Mouse (Mus musculus) hindbrain, embryonic 12.5 days (tissue): ENCODE results near the gene Myt1l. TPM values are rescaled to one million over a fixed set of nuclear protein-coding genes. Genes with fewer than 3 reads are reported as not detected.

ENCODE experiments used
- ATAC-seq: fragments of 200-750 bp; cut with Nextera tagmentation; 2 replicates; pipeline ENCODE4 v1.8.0; 2017; ENCODE audit warnings: moderate TSS enrichment; ENCODE audit not compliant: low FRiP score
- H3K27ac ChIP-seq: fragments of 300-500 bp; sonication (generic); 2 replicates; pipeline ENCODE4 v1.5.1; 2016; ENCODE audit warnings: mild to moderate bottlenecking
- H3K27me3 ChIP-seq: fragments of 300-500 bp; sonication (generic); 2 replicates; pipeline ENCODE4 v1.6.1; 2016; ENCODE audit warnings: mild to moderate bottlenecking
- H3K36me3 ChIP-seq: fragments of 300-500 bp; sonication (generic); 2 replicates; pipeline ENCODE4 v1.6.1; 2016; ENCODE audit warnings: mild to moderate bottlenecking
- H3K4me1 ChIP-seq: fragments of 300-500 bp; sonication (generic); 2 replicates; pipeline ENCODE4 v1.6.1; 2016
- H3K4me2 ChIP-seq: fragments of 300-500 bp; sonication (generic); replicated peaks from 2 replicates; pipeline ENCODE4 v1.6.1; 2016; ENCODE audit warnings: mild to moderate bottlenecking
- H3K4me3 ChIP-seq: fragments of 300-500 bp; sonication (generic); 2 replicates; pipeline ENCODE4 v1.5.1; 2016; ENCODE audit warnings: mild to moderate bottlenecking
- H3K9ac ChIP-seq: fragments of 300-500 bp; sonication (generic); 2 replicates; pipeline ENCODE4 v1.6.1; 2016; ENCODE audit warnings: mild to moderate bottlenecking, moderate library complexity
- H3K9me3 ChIP-seq: fragments of 300-500 bp; sonication (generic); replicated peaks from 2 replicates; pipeline ENCODE4 v1.6.1; 2016; ENCODE audit warnings: mild to moderate bottlenecking
- WGBS: fragments of 180-500 bp; shearing (Covaris S2); methylation state at CpG from one replicate; pipeline ENCODE4 v1.1.7; 2016; 5-methylcytosine and 5-hydroxymethylcytosine counted together
- polyA plus RNA-seq: library from polyadenylated mRNA; unstranded; fragments of >200 nt; fragmentation: Nextera tagmentation; extraction: Ambion mirVana; gene quantifications from 2 replicates; pipeline ENCODE4 v1.2.1, GENCODE M21; 2016

The Myt1l gene
- polyA plus RNA-seq, 1 experiment from 2014 or later: 58.2 TPM

DNA sequence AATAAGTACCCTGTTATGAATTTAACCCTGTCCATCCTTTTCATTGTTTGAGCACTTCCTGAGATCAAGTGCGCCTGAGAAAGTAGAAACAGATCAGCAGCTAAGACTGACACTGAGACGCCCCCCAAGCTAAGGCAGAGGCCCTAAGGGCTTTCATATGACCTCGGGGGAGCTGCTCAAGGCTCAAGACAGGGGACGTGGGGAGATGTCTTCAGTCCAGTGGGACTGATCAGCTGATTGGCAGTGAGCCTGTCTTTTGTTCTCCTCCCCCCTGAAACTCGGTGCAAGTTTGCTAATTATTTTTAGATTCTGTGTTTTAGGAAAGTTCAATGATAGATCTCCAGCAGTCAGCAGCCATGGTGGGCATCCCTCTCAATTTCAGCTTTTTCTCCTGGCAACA lies 10.9 kb downstream of the Myt1l start:
- no peak for ATAC-seq
- WGBS: 43% methylated on average over 5 of the region's 5 CpGs
- H3K27me3 ChIP-seq: 0 out of 2 replicates have a peak, but pooled peaks cover 7% of the 10 kb centered on the region
- no peaks in the 10 kb centered on the region for H3K36me3 ChIP-seq
- H3K27ac ChIP-seq: 0 out of 2 replicates have a peak overlapping the region, but pooled peaks have one; percentile 35
- no peaks in the 10 kb centered on the region for H3K9me3 ChIP-seq
- H3K4me3 ChIP-seq: no peak overlapping the region
- H3K9ac ChIP-seq: no peak overlapping the region
- H3K4me2 ChIP-seq: peak overlapping the region; percentile 32; the same call in 1 of the 2 replicates
- H3K4me1 ChIP-seq: peaks cover 32% of the 10 kb centered on the region

DNA sequence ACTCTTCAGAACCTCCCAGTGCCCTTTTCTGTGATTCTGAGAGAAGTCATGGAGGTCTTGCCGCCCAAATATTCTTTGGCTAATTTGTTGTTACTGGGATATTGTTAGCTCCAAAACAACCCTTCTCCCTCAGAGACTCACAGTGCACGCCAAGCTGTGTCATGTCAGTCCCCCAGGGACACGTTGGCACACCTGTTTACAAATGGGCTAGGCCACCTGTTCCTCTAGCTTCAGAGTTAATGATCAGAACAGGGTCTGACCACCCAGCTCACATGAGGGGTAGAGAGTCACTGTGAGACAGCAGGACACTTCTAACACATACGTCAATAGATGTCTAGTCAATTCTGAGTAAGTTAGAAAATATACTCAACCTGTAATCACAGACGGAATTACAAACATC lies 12.6 kb downstream of the Myt1l start:
- Histone ChIP-seq H3K9me3 (no peaks in the 10 kb centered on the region), H3K4me1 (peaks cover 29% of the 10 kb centered on the region), H3K27ac (no peak overlapping the region), H3K36me3 (no peaks in the 10 kb centered on the region), H3K9ac (no peak overlapping the region), H3K4me3 (no peak overlapping the region), H3K27me3 (0 out of 2 replicates have a peak, but pooled peaks cover 4% of the 10 kb centered on the region), H3K4me2 (no peak overlapping the region)
- no peak for ATAC-seq
- 76% methylated on average over 5 of the region's 5 CpGs for WGBS

DNA sequence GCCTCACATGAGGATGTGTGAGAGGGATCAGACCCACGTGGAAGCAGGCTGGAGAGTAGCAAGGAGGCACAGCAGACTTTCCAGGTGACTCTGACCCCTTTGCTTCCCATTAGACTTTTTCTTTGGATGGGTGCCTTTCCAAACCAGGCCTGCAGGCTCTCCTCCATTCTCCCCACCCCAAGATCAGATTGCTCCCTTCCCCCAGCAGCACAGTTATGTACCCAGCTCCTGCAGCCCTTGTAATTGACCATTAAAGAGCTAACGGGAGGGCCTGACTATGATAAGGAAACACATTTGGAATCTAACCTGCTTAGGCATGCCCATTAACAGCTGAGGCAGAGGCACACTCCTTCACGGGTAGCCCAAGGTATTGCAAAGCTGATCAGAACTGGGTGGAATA lies 17.9 kb downstream of the Myt1l start:
- no peak overlapping the region for H3K27ac ChIP-seq
- H3K4me3 ChIP-seq: no peak overlapping the region
- H3K4me2 ChIP-seq: no peak overlapping the region
- H3K9ac ChIP-seq: no peak overlapping the region
- no peak for ATAC-seq
- no peaks in the 10 kb centered on the region for H3K27me3 ChIP-seq
- 57% methylated on average over 3 of the region's 3 CpGs for WGBS
- H3K9me3 ChIP-seq: no peaks in the 10 kb centered on the region
- H3K4me1 ChIP-seq: peaks cover 21% of the 10 kb centered on the region
- H3K36me3 ChIP-seq: no peaks in the 10 kb centered on the region

DNA sequence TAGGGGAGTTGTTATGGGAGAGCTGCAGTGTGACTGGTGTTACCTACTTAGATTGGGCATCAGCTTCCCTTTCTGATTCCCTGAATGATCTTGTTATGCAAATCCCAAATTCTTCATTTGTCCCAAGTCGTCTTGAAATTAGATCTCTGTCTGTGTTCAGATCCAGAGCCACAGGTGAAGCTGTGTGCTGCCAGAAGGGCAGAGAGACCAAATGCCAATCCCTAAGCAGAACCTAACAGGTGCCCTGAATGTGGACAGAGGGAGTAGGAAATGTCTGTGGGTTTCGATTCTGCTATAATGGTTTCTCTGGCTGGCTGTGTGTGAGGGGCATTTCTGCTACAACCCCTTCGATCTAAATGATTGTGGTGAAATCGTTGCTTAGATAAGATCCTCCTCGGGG lies 18.9 kb downstream of the Myt1l start:
- H3K27ac ChIP-seq: peak overlapping the region; percentile 60; the same call in 1 of the 2 replicates

DNA sequence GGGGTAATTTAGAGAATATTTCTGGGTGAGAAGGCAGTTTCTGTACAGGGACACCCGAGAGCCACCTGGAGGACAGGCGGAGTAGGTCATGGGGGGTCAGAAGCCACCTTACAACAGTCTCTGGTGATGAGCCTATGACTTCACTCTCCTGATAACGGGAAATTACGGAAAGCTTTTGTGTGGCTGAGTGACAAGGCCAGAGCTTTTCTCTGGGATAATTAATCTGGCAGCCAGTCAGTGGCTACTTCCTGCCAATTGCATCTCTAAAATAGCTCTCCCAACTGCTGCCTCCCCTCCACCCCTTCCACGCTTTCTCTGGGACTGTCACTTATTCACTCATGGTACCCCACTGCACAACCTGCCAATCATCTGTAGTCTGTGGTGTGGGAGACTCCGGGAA lies 19.6 kb downstream of the Myt1l start:
- Histone ChIP-seq H3K9me3 (no peaks in the 10 kb centered on the region), H3K4me1 (peaks cover 21% of the 10 kb centered on the region), H3K27me3 (no peaks in the 10 kb centered on the region), H3K27ac (peak overlapping the region; percentile 60), H3K4me3 (no peak overlapping the region), H3K36me3 (no peaks in the 10 kb centered on the region), H3K9ac (no peak overlapping the region), H3K4me2 (no peak overlapping the region)
- 55% methylated on average over 6 of the region's 6 CpGs for WGBS
- ATAC-seq: no peak

More for the DNA sequence above, 18.9 kb downstream of the Myt1l start:
- no peak for ATAC-seq
- Histone ChIP-seq H3K4me1 (peaks cover 21% of the 10 kb centered on the region), H3K4me3 (no peak overlapping the region), H3K36me3 (no peaks in the 10 kb centered on the region), H3K27me3 (no peaks in the 10 kb centered on the region), H3K4me2 (no peak overlapping the region), H3K9me3 (no peaks in the 10 kb centered on the region), H3K9ac (no peak overlapping the region)
- WGBS: 72% methylated on average over 5 of the region's 5 CpGs

DNA sequence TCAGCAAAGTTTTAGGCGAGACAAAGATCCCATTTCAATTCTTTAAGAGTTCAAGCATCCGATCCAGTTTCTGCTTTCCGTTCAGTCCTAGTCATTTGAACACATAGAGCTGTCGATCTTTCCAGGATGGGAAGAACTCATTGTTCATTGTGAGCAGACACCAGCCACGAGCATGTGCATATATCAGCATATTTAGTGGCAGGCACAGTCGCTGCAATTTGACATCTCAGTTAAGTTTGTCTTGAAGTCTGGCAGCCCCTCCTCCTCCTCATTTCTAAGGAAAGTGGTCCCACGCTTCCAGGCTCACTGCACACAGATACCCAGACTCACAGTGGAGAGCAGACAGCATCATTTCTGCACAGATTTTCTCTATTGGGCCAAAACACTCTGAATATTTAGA lies 25.0 kb downstream of the Myt1l start:
- H3K4me1 ChIP-seq: 0 out of 2 replicates have a peak, but pooled peaks cover 3% of the 10 kb centered on the region
- H3K9me3 ChIP-seq: no peaks in the 10 kb centered on the region
- H3K27ac ChIP-seq: no peak overlapping the region
- H3K4me2 ChIP-seq: no peak overlapping the region
- no peak for ATAC-seq
- H3K9ac ChIP-seq: no peak overlapping the region
- H3K36me3 ChIP-seq: no peaks in the 10 kb centered on the region
- 62% methylated on average over 7 of the region's 7 CpGs for WGBS
- no peaks in the 10 kb centered on the region for H3K27me3 ChIP-seq
- H3K4me3 ChIP-seq: no peak overlapping the region

DNA sequence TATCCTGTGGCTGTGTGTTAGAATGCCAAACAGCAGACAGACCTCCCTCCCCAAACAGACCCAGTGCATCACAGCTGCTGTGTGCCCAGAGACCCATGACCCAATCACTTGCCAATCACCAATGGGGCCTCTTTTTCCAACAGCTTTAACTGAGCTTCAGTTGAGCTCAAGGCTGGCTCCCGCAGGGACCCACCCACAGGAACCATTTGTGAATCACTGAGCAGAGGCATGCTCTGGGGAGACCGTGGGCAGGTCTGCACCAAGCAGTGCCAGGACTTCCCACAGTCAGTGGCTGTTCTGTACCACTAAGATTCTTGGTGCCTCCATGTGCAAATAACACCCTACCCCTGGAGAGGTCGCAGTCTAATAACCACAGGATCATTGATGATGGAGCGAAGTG lies 27.5 kb downstream of the Myt1l start:
- 77% methylated on average over 4 of the region's 4 CpGs for WGBS
- Histone ChIP-seq H3K36me3 (no peaks in the 10 kb centered on the region), H3K27ac (no peak overlapping the region), H3K9ac (no peak overlapping the region), H3K4me1 (0 out of 2 replicates have a peak, but pooled peaks cover 6% of the 10 kb centered on the region), H3K4me2 (no peak overlapping the region), H3K9me3 (no peaks in the 10 kb centered on the region), H3K4me3 (no peak overlapping the region), H3K27me3 (no peaks in the 10 kb centered on the region)
- no peak for ATAC-seq

DNA sequence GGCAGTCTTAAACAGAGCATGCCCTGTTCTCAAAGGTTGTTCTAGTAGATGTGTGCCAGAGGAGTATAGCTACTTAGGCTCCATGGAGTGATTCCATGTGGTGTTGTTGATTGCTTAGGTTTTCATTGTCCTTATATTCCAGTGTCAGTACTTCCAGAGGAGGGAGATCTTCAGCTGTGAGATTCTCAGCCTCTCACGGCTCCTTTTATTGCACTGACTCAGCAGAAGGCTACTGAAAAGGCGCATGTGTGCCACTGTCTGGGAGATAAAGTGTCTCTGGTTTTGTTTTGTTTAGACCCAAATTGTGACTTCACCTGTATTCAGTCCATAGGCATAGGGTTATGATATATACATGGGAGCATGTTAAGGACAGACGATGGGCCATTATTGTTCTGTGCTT lies 28.2 kb downstream of the Myt1l start:
- no peak overlapping the region for H3K4me3 ChIP-seq
- H3K4me1 ChIP-seq: 0 out of 2 replicates have a peak, but pooled peaks cover 6% of the 10 kb centered on the region
- ATAC-seq: no peak
- no peak overlapping the region for H3K9ac ChIP-seq
- H3K4me2 ChIP-seq: no peak overlapping the region
- H3K27me3 ChIP-seq: no peaks in the 10 kb centered on the region
- WGBS: 68% methylated on average over 3 of the region's 3 CpGs
- H3K9me3 ChIP-seq: no peaks in the 10 kb centered on the region
- H3K36me3 ChIP-seq: no peaks in the 10 kb centered on the region
- no peak overlapping the region; the same call in 1 of the 2 replicates for H3K27ac ChIP-seq

DNA sequence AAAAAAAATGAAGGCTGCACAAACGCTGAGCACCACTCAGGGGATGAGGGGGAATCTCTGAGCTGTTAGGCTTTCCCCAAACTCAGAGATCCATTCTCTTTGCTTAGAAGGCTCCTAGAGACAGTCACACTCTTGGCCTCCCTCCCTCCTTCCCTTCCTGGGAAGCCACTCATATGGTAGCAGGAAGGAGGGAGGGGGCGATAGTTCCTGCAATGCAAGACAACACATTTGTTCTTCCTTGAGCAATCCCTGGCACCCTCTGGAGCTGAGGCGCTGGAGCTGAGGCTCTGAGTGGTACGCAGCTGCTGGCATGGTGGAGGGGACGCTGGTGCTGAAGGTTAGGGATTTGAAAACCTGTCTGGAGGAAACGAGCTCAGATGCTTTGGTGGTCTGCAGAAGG lies 28.7 kb downstream of the Myt1l start:
- ATAC-seq: no peak
- no peak overlapping the region for H3K27ac ChIP-seq
- H3K4me2 ChIP-seq: no peak overlapping the region
- no peaks in the 10 kb centered on the region for H3K27me3 ChIP-seq
- no peaks in the 10 kb centered on the region for H3K36me3 ChIP-seq
- H3K9ac ChIP-seq: no peak overlapping the region
- H3K4me3 ChIP-seq: no peak overlapping the region
- 65% methylated on average over 6 of the region's 6 CpGs for WGBS
- no peaks in the 10 kb centered on the region for H3K9me3 ChIP-seq
- H3K4me1 ChIP-seq: 0 out of 2 replicates have a peak, but pooled peaks cover 6% of the 10 kb centered on the region

DNA sequence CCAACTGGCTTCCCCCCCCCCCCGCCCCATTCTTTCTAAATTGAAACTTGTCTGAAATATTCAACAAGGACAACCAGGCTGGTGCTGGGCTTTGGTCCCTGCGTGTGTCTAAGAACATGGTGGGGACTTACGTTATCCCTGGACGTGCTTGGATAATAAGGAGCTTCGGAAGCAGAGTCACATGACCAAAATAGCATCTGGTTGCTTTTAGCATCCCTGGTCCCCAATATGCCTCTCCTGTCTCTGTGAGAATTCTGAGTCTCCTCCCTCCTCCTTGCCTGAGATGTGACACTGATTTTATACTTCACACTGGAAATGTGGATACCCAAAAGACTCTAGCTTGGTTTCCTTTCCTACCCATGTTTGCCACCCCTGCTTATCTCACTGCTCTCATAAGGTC lies 31.6 kb downstream of the Myt1l start:
- H3K4me2 ChIP-seq: no peak overlapping the region
- no peaks in the 10 kb centered on the region for H3K36me3 ChIP-seq
- H3K27ac ChIP-seq: no peak overlapping the region
- no peaks in the 10 kb centered on the region for H3K9me3 ChIP-seq
- H3K27me3 ChIP-seq: no peaks in the 10 kb centered on the region
- 0 out of 2 replicates have a peak, but pooled peaks cover 3% of the 10 kb centered on the region for H3K4me1 ChIP-seq
- 63% methylated on average over 5 of the region's 5 CpGs for WGBS
- H3K9ac ChIP-seq: no peak overlapping the region
- H3K4me3 ChIP-seq: no peak overlapping the region
- no peak for ATAC-seq

DNA sequence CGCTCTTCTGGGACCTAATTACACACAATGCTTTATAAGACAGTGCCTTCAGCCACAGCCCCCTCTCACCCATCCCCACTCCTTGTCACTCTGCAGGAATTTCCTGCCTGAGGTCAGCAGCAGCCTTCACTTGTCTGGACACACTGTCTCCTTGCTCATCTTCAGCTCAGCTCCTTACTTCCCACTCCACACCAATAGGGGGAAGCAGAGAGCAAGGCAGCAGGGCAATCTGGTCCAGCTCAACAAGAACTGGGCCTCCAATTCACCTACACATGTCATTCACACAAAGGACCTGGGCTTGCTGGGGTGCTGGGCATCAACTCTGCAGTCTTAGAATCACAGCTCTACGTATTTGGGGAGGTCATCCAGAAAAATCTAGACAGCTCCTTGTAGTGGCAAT lies 33.0 kb downstream of the Myt1l start:
- no peaks in the 10 kb centered on the region for H3K9me3 ChIP-seq
- no peaks in the 10 kb centered on the region for H3K27me3 ChIP-seq
- H3K4me2 ChIP-seq: no peak overlapping the region
- H3K4me3 ChIP-seq: no peak overlapping the region
- H3K36me3 ChIP-seq: no peaks in the 10 kb centered on the region
- no peak overlapping the region for H3K27ac ChIP-seq
- 0 out of 2 replicates have a peak, but pooled peaks cover 3% of the 10 kb centered on the region for H3K4me1 ChIP-seq
- 82% methylated on average over 2 of the region's 2 CpGs for whole genome bisulfite sequencing
- ATAC-seq: no peak
- H3K9ac ChIP-seq: no peak overlapping the region

DNA sequence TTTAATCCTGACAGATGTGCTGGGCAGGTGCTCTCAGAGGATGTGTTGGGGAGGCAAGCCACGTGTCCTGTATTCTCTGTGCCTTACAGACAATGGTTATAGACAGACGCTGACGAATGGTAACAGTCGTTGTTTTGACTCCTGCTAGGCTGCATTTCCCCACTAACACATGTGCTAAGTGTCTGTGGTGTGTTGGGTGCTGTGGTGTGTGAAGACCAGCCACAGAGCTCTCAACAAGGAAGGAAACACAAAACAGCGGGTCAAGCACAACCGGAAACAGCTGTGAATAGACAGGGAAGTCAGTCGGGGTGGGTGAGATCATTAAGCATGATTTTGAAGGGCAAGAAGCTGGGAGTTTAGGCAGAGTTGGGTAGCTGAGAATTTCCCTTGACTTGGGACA lies 41.1 kb downstream of the Myt1l start:
- no peak overlapping the region for H3K4me3 ChIP-seq
- H3K4me1 ChIP-seq: no peaks in the 10 kb centered on the region
- no peak overlapping the region for H3K27ac ChIP-seq
- WGBS: 83% methylated on average over 7 of the region's 7 CpGs
- 0 out of 2 replicates have a peak, but pooled peaks cover 9% of the 10 kb centered on the region for H3K36me3 ChIP-seq
- ATAC-seq: no peak
- H3K4me2 ChIP-seq: no peak overlapping the region
- H3K9ac ChIP-seq: no peak overlapping the region
- H3K9me3 ChIP-seq: no peaks in the 10 kb centered on the region
- H3K27me3 ChIP-seq: no peaks in the 10 kb centered on the region

DNA sequence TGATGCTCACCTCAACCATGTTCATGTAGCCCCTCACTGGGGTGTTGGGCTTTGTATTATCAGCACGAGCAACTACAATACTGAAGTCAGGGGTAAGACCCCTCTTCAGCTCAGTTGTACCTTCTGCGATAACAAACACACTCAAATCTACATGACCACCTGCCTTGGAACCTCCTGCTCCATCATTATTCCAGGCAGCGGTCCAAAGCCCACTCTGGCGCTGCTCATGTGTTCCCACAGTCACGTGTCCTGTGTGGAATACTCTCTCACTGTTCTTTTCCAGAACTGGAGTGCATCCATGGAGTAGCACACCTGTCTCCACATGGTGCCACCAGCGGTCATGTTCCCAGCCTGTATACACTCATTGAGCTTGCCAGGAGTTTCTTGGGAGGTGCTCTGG lies 42.2 kb downstream of the Myt1l start:
- H3K27ac ChIP-seq: no peak overlapping the region
- 0 out of 2 replicates have a peak, but pooled peaks cover 9% of the 10 kb centered on the region for H3K36me3 ChIP-seq
- H3K4me3 ChIP-seq: no peak overlapping the region
- H3K4me2 ChIP-seq: no peak overlapping the region
- no peak for ATAC-seq
- H3K9ac ChIP-seq: no peak overlapping the region
- no peaks in the 10 kb centered on the region for H3K4me1 ChIP-seq
- 91% methylated on average over 6 of the region's 6 CpGs for WGBS
- no peaks in the 10 kb centered on the region for H3K27me3 ChIP-seq
- no peaks in the 10 kb centered on the region for H3K9me3 ChIP-seq
